Mouse (Mus musculus): ENCODE results near the gene Tbc1d16. TPM values are rescaled to one million over a fixed set of nuclear protein-coding genes. Genes with fewer than 3 reads are reported as not detected.

Gene Tbc1d16
- polyA plus RNA-seq, 1 experiment from 2014 or later: 20.9 TPM

DNA sequence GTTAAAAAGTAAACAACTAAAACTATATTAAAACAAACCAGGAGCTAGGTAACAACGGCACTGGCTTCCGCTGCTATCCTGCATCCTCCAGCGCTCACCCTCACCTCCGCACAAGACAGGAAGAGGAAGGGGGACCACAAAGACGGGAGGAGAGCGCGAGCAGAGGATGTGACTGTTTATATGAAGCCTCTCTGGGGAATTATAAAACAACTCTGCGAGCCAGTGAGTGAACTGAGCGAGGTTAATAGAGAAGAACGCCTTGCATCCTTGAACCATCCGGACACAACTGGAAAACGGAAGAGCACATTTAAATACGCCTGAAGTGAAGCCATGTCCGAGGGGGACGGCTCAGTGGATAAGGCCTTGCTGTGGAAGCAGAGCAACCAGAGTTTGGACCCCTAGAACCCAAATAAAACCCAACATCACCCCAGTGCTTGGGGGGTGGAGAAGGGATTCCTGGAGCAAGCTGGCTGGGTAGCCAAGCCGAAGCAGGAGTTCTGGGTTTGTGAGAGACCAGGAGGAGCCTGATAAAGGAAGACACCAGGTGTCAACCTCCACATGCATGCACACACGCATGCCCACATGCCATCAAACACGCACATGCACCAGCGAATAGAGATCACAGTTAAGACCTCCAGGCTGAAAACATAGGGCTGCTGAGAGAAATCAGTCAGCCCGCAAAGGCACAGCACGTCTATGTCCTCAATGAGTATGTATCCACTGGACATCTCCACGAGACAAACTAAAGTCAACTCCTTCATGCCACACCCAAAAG lies 65.2 kb downstream of the Tbc1d16 start:
- Histone ChIP-seq H3K9ac (no peak overlapping the region), H3K27ac (peak overlapping the region; percentile 76), H3K4me3 (no peak overlapping the region), H3K27me3 (no peaks in the 10 kb centered on the region), H3K36me3 (no peaks in the 10 kb centered on the region), H3K4me1 (peaks cover 32% of the 10 kb centered on the region), H3K4me2 (peak overlapping the region; percentile 11; the same call in 1 of the 2 replicates), H3K9me3 (no peaks in the 10 kb centered on the region)
- 48% methylated on average over 22 of the region's 22 CpGs for WGBS
- 0 out of 2 replicates have a peak, but pooled peaks have one; percentile 55 for ATAC-seq (ENCODE audit: borderline replicate concordance, extremely low read depth, low FRiP score, low TSS enrichment)

DNA sequence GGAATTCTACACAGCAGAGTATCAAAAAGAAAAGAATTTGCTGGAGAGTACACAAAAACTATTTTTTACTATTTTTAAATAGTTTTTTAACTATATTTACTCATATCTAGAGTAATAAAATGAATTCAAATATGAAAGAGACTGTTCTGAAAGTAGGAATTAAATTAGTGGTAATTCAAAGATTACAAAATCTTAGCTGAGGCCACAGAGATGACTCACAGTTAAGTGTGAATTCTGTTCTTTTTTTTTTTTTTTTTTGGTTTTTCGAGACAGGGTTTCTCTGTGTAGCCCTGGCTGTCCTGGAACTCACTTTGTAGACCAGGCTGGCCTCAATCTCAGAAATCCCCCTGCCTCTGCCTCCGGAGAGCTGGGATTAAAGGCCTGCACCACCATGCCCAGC lies 66.6 kb downstream of the Tbc1d16 start:
- H3K27me3 ChIP-seq: no peaks in the 10 kb centered on the region
- H3K36me3 ChIP-seq: no peaks in the 10 kb centered on the region
- H3K4me3 ChIP-seq: no peak overlapping the region
- no peaks in the 10 kb centered on the region for H3K9me3 ChIP-seq
- no peak for ATAC-seq (ENCODE audit: borderline replicate concordance, extremely low read depth, low FRiP score, low TSS enrichment)
- WGBS: 77% methylated on average over 2 of the region's 2 CpGs
- H3K27ac ChIP-seq: no peak overlapping the region
- H3K4me1 ChIP-seq: peaks cover 38% of the 10 kb centered on the region
- H3K4me2 ChIP-seq: no peak overlapping the region
- no peak overlapping the region for H3K9ac ChIP-seq

DNA sequence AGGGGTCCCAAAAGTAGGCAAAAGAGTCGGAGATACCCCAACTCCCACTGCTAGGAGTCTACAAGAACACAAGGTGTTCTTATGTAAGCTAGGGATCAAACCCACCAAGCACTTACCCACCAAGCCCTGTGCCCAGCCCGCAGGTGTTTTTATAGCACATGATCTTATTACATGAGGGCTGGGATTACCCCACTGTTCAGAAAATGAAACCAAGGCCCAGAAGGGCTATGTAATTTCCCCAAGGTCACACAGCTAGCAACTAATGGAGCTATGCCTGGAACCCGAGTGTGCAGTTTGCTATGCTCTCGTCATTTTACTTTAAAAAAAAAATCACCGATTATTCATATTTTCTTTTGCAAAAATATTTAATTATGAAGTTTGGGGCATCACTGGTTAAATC lies 68.2 kb downstream of the Tbc1d16 start:
- peaks cover 31% of the 10 kb centered on the region for H3K4me1 ChIP-seq
- H3K27ac ChIP-seq: no peak overlapping the region

DNA sequence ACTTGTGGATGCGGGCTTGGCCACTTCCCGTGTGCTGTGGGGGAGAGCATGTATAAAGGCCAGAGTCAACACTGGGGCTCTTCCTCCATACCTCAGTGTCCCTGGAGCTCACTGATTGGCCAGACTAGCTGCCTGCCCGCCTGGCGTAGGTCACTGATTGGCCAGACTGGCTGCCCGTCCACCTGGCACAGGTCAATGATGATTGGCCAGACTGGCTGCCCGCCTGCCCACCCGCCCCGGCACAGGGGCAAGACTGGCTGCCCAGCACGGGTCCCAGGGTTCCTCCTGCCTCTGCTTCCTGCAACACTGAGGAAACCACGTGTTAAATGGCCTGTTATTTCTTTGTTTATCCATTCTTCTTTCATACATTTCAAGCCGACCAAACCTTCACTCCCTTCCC lies 68.8 kb downstream of the Tbc1d16 start:
- WGBS: 44% methylated on average over 11 of the region's 11 CpGs
- H3K27ac ChIP-seq: no peak overlapping the region

More for the DNA sequence above, 68.2 kb downstream of the Tbc1d16 start:
- Histone ChIP-seq H3K9me3 (no peaks in the 10 kb centered on the region), H3K36me3 (peaks cover 8% of the 10 kb centered on the region), H3K27me3 (no peaks in the 10 kb centered on the region), H3K4me3 (no peak overlapping the region), H3K4me2 (no peak overlapping the region), H3K9ac (no peak overlapping the region)
- 87% methylated on average over 5 of the region's 5 CpGs for WGBS
- ATAC-seq (ENCODE audit: borderline replicate concordance, extremely low read depth, low FRiP score, low TSS enrichment): no peak

DNA sequence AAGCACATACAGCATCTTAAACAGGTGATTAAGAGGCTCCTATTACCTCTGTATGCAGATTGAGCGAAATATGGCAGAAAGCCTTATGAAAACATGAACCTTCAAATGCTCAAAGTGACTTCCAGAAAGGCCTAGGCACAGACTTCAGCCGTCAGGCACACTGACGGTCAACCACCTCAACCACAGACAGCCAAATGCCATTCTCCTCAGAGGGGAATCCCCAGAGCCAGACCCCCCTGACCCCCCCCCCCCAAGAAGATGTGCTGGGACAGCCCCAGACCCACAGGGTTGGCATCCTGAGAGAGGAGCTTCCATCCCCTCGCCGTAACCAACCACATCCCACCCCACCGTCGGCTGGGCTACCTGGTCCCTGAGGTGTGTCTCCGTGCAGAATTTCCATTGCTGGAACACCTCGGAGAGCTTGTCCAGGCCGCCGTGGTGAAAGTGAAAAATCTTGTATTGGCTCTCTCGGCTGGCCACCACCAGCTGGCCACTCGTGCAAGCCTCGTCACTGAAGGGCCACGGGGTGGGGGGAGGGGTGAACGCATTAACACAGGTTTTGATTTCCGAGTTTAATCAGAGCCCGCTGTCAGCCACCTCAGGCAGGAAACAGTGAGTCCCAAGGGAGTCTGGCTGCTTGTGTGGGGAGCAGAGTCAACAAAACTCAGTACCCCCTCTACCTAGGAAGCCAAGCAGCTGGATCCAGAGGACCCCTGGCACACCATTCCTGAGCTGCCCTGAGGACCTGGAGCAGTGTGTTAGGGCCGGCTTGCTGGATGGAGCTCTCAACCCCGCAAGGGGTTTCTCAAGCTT lies 70.7 kb downstream of the Tbc1d16 start:
- WGBS: 47% methylated on average over 20 of the region's 20 CpGs
- Histone ChIP-seq H3K4me3 (no peak overlapping the region), H3K9me3 (no peaks in the 10 kb centered on the region), H3K36me3 (peaks cover 25% of the 10 kb centered on the region), H3K9ac (no peak overlapping the region), H3K27ac (no peak overlapping the region), H3K4me2 (no peak overlapping the region), H3K4me1 (0 out of 2 replicates have a peak, but pooled peaks cover 15% of the 10 kb centered on the region), H3K27me3 (no peaks in the 10 kb centered on the region)
- ATAC-seq (ENCODE audit: borderline replicate concordance, extremely low read depth, low FRiP score, low TSS enrichment): no peak

More for the DNA sequence above, 68.8 kb downstream of the Tbc1d16 start:
- Histone ChIP-seq H3K9ac (no peak overlapping the region), H3K4me3 (no peak overlapping the region), H3K36me3 (peaks cover 12% of the 10 kb centered on the region), H3K9me3 (no peaks in the 10 kb centered on the region), H3K27me3 (no peaks in the 10 kb centered on the region), H3K4me1 (peaks cover 28% of the 10 kb centered on the region), H3K4me2 (no peak overlapping the region)
- no peak for ATAC-seq (ENCODE audit: borderline replicate concordance, extremely low read depth, low FRiP score, low TSS enrichment)

DNA sequence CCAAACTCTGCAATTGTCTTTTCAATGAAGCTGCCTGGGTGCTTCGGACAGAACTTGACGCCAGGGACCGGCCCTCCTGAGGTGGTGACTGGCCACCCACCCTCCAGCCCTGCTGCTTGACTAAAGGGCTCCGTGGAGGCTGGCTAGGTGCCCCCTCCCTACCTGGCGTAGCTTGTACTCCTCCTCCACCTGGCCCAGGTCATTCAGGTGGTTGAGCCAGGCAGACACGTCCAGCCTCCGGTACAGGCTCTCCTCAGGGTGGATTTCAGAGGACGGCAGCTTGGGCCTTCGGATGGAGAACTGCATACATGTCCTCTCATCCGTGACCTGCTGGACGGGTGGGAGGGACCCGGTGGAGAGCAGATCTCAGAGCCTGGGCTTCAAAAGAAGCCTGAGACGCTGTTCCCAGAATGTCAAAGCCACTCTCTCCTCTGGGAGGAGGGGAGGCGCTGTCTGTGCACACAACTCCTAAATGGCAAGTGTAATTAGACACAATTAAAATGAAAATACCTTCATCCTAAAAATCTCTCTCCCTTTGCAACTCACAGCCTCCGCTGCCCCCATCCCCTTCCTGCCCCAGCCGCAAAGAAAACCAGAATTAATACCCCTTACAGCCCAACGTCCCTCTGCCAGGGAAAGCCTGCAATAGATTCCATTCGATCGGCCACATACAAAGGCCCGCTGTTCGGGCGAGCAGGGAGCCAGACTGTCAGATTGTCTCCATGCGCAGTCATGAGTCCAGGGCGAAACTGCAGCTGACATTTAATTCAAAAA lies 71.6 kb downstream of the Tbc1d16 start:
- H3K9me3 ChIP-seq: no peaks in the 10 kb centered on the region
- WGBS: 58% methylated on average over 24 of the region's 24 CpGs
- H3K27me3 ChIP-seq: no peaks in the 10 kb centered on the region
- no peak overlapping the region for H3K9ac ChIP-seq
- peaks cover 25% of the 10 kb centered on the region for H3K36me3 ChIP-seq
- no peak overlapping the region for H3K4me2 ChIP-seq
- ATAC-seq (ENCODE audit: borderline replicate concordance, extremely low read depth, low FRiP score, low TSS enrichment): no peak
- no peak overlapping the region for H3K27ac ChIP-seq
- H3K4me1 ChIP-seq: 0 out of 2 replicates have a peak, but pooled peaks cover 12% of the 10 kb centered on the region
- H3K4me3 ChIP-seq: no peak overlapping the region

DNA sequence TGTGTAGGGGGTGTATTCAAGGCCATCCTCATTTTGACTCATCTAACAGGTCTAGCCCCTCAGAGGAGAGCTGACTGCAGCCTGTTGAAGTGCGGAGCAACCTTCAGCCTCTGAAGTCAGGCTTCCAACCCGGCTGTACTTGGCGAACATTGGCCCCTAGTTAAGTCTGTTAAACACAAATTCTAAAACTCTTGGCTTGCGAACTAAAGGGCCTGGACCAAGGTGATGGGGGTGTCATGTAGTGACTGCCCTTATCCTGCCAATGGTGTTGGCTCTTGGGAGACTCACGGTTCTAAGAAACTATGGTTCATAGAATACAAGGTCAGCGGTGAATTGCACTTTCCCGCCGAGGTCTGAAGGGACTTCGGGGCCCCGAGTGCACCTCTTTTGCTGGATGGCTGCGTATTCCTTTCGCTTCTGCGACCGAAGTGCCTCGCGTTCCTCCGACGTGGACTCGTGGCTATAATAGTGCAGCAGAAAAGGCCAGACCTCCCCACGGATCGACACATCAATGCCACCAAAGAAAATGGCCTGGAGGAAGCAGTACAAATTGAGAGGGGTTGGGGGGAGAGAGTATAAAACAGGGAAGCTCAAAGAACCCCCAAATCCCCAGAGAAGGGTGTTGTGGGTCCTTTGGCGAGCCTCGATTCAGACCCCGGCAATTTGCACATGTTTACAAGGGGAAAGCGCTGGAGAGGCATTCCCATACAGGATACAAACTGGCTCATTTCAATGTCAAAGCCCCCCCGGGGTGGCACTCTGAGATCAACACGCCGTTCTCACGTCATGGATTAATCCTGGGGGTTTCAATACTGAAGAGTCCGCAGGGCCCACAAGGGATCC lies 72.4 kb downstream of the Tbc1d16 start:
- Histone ChIP-seq H3K9ac (no peak overlapping the region), H3K36me3 (peaks cover 25% of the 10 kb centered on the region), H3K4me2 (no peak overlapping the region), H3K9me3 (no peaks in the 10 kb centered on the region), H3K4me1 (0 out of 2 replicates have a peak, but pooled peaks cover 12% of the 10 kb centered on the region), H3K27me3 (no peaks in the 10 kb centered on the region), H3K27ac (no peak overlapping the region), H3K4me3 (no peak overlapping the region)
- WGBS: 69% methylated on average over 30 of the region's 30 CpGs
- no peak for ATAC-seq (ENCODE audit: borderline replicate concordance, extremely low read depth, low FRiP score, low TSS enrichment)

DNA sequence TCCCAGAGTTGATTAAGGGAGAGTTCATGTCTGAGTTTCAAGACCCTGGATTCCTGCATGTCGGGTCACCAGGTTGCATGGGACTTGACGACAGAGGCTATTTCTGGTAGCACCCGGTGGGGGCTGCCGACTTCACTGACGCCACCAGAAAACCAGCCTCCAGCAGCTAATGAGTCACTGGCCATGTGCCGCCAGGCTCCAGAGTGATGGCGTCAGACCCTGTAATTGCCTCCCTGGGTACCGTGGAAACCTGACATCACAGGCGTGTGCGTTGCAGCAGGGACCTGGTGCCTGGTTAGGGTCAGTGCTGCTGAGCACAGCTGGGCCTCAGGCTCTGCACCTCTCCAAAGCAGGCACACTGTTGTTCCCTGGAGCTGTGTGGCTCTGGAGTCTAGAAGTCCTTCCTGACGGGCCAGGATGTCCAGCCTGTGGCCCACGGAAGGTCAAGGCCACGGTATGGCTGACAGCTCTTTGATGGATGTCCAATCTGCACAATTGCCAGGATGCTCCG lies 75.9 kb downstream of the Tbc1d16 start:
- peaks cover 34% of the 10 kb centered on the region for H3K36me3 ChIP-seq
- no peaks in the 10 kb centered on the region for H3K9me3 ChIP-seq
- H3K4me1 ChIP-seq: 0 out of 2 replicates have a peak, but pooled peaks cover under 1% of the 10 kb centered on the region
- H3K9ac ChIP-seq: no peak overlapping the region
- no peak overlapping the region for H3K4me2 ChIP-seq
- no peak overlapping the region for H3K27ac ChIP-seq
- no peaks in the 10 kb centered on the region for H3K27me3 ChIP-seq
- 50% methylated on average over 14 of the region's 14 CpGs for WGBS
- ATAC-seq (ENCODE audit: borderline replicate concordance, extremely low read depth, low FRiP score, low TSS enrichment): no peak
- H3K4me3 ChIP-seq: no peak overlapping the region

DNA sequence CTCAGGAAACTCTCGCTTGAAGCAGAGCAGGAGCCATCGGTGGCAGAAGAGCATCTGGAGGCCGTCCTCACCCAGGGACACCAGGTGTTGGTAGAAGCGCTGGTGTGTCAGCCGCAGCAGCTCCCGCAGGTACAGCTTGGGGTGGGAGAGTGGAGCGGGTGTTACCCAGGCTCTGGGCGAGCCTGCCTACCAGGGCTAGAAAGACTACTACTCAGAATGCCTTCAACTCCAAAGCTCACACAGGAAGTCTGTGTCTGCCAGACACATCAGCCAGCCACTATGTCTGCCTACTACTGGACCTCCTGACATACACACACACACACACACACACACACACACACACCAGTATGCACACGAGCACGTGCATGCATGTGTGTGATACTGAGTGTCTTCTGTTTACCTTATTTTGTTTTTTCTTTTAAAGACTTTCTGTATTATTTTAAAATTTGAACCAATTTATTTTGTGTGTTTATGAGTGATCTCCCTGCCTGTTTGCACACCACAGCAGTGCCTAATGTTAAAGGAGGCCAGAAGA lies 77.2 kb downstream of the Tbc1d16 start:
- H3K9ac ChIP-seq: no peak overlapping the region
- no peak overlapping the region for H3K4me3 ChIP-seq
- peaks cover 36% of the 10 kb centered on the region for H3K36me3 ChIP-seq
- no peak overlapping the region for H3K27ac ChIP-seq
- H3K4me2 ChIP-seq: no peak overlapping the region
- no peak for ATAC-seq (ENCODE audit: borderline replicate concordance, extremely low read depth, low FRiP score, low TSS enrichment)
- H3K27me3 ChIP-seq: no peaks in the 10 kb centered on the region
- H3K9me3 ChIP-seq: no peaks in the 10 kb centered on the region
- no peaks in the 10 kb centered on the region for H3K4me1 ChIP-seq
- 90% methylated on average over 10 of the region's 10 CpGs for WGBS

DNA sequence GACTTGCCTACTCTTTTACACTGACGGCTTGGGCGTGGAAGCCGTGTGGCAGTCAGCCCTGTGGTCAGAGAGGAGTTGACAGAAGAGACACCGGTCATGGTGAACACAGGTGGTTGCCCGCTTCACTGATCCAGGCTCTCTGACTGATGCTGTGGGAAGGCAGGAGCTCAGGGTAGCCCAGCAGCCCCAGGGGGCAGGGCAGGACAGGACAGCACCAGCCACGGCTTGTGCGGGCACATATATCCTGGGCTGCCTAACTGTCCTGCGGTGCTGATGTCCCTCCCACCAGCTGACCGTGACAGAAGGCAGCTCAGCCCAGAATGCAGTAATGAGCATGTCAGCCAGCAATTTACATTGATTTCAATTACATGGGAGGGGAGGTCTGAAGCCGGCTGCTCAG lies 77.9 kb downstream of the Tbc1d16 start:
- no peak overlapping the region for H3K27ac ChIP-seq
- peaks cover 32% of the 10 kb centered on the region for H3K36me3 ChIP-seq
- H3K27me3 ChIP-seq: no peaks in the 10 kb centered on the region
- no peak for ATAC-seq (ENCODE audit: borderline replicate concordance, extremely low read depth, low FRiP score, low TSS enrichment)
- no peak overlapping the region for H3K4me2 ChIP-seq
- no peaks in the 10 kb centered on the region for H3K4me1 ChIP-seq
- WGBS: 86% methylated on average over 10 of the region's 10 CpGs
- no peaks in the 10 kb centered on the region for H3K9me3 ChIP-seq
- H3K4me3 ChIP-seq: no peak overlapping the region
- H3K9ac ChIP-seq: no peak overlapping the region
